Mouse (Mus musculus): ENCODE results near the gene Sart3.

GRCm38 (mm10) chr5:113815041-113815389 lies 42.7 kb upstream of the Sart3 start:
- TF ChIP-seq CTCF (IDR thresholded peaks at IDR 0.05; ENCODE audit: extremely low read depth, insufficient read length, insufficient replicate concordance, low read depth, low read length) (no peak), POLR2A (IDR thresholded peaks at IDR 0.05; ENCODE audit: low read depth, low read length) (no peak)

Data from small intestine, adult 2 months (tissue).